Mouse (Mus musculus) brain, adult 10 weeks (tissue): ENCODE data around the gene Btaf1. TPM values are rescaled to one million over a fixed set of nuclear protein-coding genes. Genes with fewer than 3 reads are reported as not detected.

ENCODE experiments used
- polyA plus RNA-seq: library from polyadenylated mRNA; stranded (reverse); fragments of 350-450 nt; fragmentation: Illumina TruSeq; extraction: RNeasy Lipid Tissue Mini Kit (QIAGEN cat#74804); gene quantifications from one replicate; pipeline ENCODE4 v1.2.3, GENCODE M21; 2015; ENCODE audit warnings: low read depth, low replicate concordance

Gene Btaf1
- 17.0 TPM for polyA plus RNA-seq

GRCm38 (mm10) chr19:36925671-36926552, at the start of gene Btaf1:
Btaf1 (plus strand) TSS chr19:36926079.

GRCm38 (mm10) chr19:36919466-36919865, 6.4 kb upstream of the Btaf1 start, which contains the start of gene Fgfbp3:
Fgfbp3 (minus strand) TSS chr19:36919615.

Other genes starting within 250 kb of the Btaf1 start
- 51.6 TPM for gene Ppp1r3c, start 189.4 kb upstream of the Btaf1 start, polyA plus RNA-seq
- 69.8 TPM for gene Tnks2, start 91.8 kb upstream of the Btaf1 start, polyA plus RNA-seq
- gene Fgfbp3, start 6.5 kb upstream of the Btaf1 start, polyA plus RNA-seq = 8.9 TPM